In the genomic region with DNA sequence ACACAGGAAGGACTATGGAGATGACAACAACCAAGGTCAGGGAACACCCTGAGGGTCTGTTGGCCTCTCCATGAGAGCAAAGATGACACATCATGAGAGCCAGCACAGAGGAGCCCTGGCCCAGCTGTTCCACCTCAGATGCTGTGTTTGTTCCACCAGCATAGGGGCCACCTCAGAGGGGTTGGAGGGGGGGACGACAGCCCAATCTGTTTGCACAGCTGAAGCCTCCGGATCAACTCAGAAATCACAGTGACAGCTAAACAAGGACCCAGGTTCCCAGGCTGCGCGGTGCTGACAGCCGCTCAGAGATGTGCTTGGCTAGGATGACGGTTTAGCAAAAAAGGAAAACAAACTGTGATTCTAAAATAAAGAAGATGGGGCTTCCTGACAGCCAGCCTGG, we compare ENCODE assay signal across 29 mouse cellular contexts. TPM values are rescaled to one million over a fixed set of nuclear protein-coding genes. Genes with fewer than 3 reads are reported as not detected.
DNase-seq lines count a peak whose midpoint lies in the region; ATAC-seq and TF ChIP-seq lines count a peak whose summit lies in the region.
"Had no signal": no experiment of that assay in that cellular context is flagged by ENCODE, and none has a peak within 500 bp of the region (broad histone marks: within the 10 kb centered on the region; RNA-seq: fewer than 3 reads in every experiment).

No protein-coding gene starts in this region.

- no peak for DNase-seq in hindbrain, embryonic 14.5 days (ENCODE audit: low spot score)
- no peak for DNase-seq in left cerebral cortex, adult 2 months (ENCODE audit: extremely low spot score in 1 of 2, low spot score in 2 of 2)
- DNase-seq in left cerebral cortex, postnatal 4 days, result no peak
- peak; percentile 24 to 37 for DNase-seq in thymus, postnatal 10 days (ENCODE audit: low spot score in 2 of 2)
- no peak for DNase-seq in thymus, adult 18-20 months
- DNase-seq in thymus, postnatal 4 days, result peak; percentile 63
- DNase-seq: adrenal gland, postnatal 25 days; B cell, adult 2 months; cerebellum, adult 18-20 months; cerebellum, postnatal 10 days; gastrocnemius, postnatal 10 days; heart, postnatal 10 days; kidney, adult 18-20 months; kidney, postnatal 4 days; lung, embryonic 14.5 days; right cerebral cortex, adult 18-20 months; right cerebral cortex, postnatal 4 days had no signal

- TF ChIP-seq CTCF in left cerebral cortex, adult 2 months (IDR thresholded peaks at IDR 0.05), result no peak

- 85% methylated on average over 6 of the region's 6 CpGs for WGBS in hindbrain, embryonic 15.5 days
- WGBS in hindbrain, embryonic 14.5 days, result 85% methylated on average over 6 of the region's 6 CpGs
- 29% methylated on average over 6 of the region's 6 CpGs for WGBS in kidney, embryonic 15.5 days

- H3K36me3 ChIP-seq in hindbrain, embryonic 15.5 days, result peaks cover 49% of the 10 kb centered on the region
- peaks cover 89% of the 10 kb centered on the region for H3K36me3 ChIP-seq in hindbrain, embryonic 14.5 days (replicated peaks; ENCODE audit: control insufficient read depth, insufficient read depth)
- no peaks in the 10 kb centered on the region for H3K36me3 ChIP-seq in kidney, embryonic 15.5 days
- H3K36me3 ChIP-seq: limb, embryonic 12.5 days; liver, embryonic 15.5 days had no signal

- H3K27me3 ChIP-seq in hindbrain, embryonic 15.5 days, result no peaks in the 10 kb centered on the region
- no peaks in the 10 kb centered on the region for H3K27me3 ChIP-seq in hindbrain, embryonic 14.5 days (ENCODE audit: control insufficient read depth, insufficient read depth, low read length)
- H3K27me3 ChIP-seq in kidney, embryonic 15.5 days, result no peaks in the 10 kb centered on the region
- H3K27me3 ChIP-seq: heart, embryonic 13.5 days; limb, embryonic 12.5 days; liver, embryonic 15.5 days; neural tube, embryonic 12.5 days had no signal

- no peak overlapping the region for H3K4me3 ChIP-seq in hindbrain, embryonic 15.5 days
- H3K4me3 ChIP-seq in hindbrain, embryonic 14.5 days (replicated peaks; ENCODE audit: low read length), result no peak overlapping the region
- no peak overlapping the region for H3K4me3 ChIP-seq in left cerebral cortex, adult 2 months
- no peak overlapping the region for H3K4me3 ChIP-seq in kidney, embryonic 15.5 days (replicated peaks)
- H3K4me3 ChIP-seq: heart, embryonic 13.5 days; limb, embryonic 12.5 days; liver, embryonic 15.5 days; myocyte; neural tube, embryonic 12.5 days had no signal

- 0 out of 2 replicates have a peak, but pooled peaks have one; percentile 19 for ATAC-seq in hindbrain, embryonic 15.5 days (ENCODE audit: low FRiP score, low read depth)
- no peak for ATAC-seq in hindbrain, embryonic 14.5 days (ENCODE audit: low FRiP score)
- no peak for ATAC-seq in kidney, embryonic 15.5 days (replicated peaks; ENCODE audit: low FRiP score)
- ATAC-seq: midbrain, embryonic 16.5 days had no signal

- intact Hi-C loops in left cerebral cortex, adult 2 months (cut with DNase I), result no loop called here
- intact Hi-C loops in left cerebral cortex, postnatal 4 days (cut with DNase I), result no loop called here

- no peak overlapping the region for H3K27ac ChIP-seq in hindbrain, embryonic 15.5 days (replicated peaks)
- H3K27ac ChIP-seq in hindbrain, embryonic 14.5 days, result no peak overlapping the region
- peak overlapping the region; percentile 3; the same call in 1 of the 2 replicates for H3K27ac ChIP-seq in left cerebral cortex, adult 2 months
- H3K27ac ChIP-seq in kidney, embryonic 15.5 days, result no peak overlapping the region
- H3K27ac ChIP-seq: heart, embryonic 13.5 days; kidney, postnatal 0 days; limb, embryonic 12.5 days; liver, embryonic 15.5 days; neural tube, embryonic 12.5 days had no signal

- H3K9ac ChIP-seq in hindbrain, embryonic 15.5 days, result no peak overlapping the region
- H3K9ac ChIP-seq in hindbrain, embryonic 14.5 days, result no peak overlapping the region
- no peak overlapping the region for H3K9ac ChIP-seq in kidney, embryonic 15.5 days
- H3K9ac ChIP-seq: heart, embryonic 13.5 days; limb, embryonic 12.5 days; liver, embryonic 15.5 days; lung, embryonic 14.5 days; neural tube, embryonic 12.5 days had no signal

- no peak overlapping the region for H3K4me2 ChIP-seq in hindbrain, embryonic 15.5 days
- no peak overlapping the region for H3K4me2 ChIP-seq in hindbrain, embryonic 14.5 days (replicated peaks)
- no peak overlapping the region for H3K4me2 ChIP-seq in kidney, embryonic 15.5 days
- H3K4me2 ChIP-seq: heart, embryonic 13.5 days; limb, embryonic 12.5 days; liver, embryonic 15.5 days; lung, embryonic 14.5 days; neural tube, embryonic 12.5 days had no signal

- H3K9me3 ChIP-seq in hindbrain, embryonic 15.5 days, result no peaks in the 10 kb centered on the region
- H3K9me3 ChIP-seq in hindbrain, embryonic 14.5 days (ENCODE audit: control insufficient read depth, low read length), result no peaks in the 10 kb centered on the region
- H3K9me3 ChIP-seq in kidney, embryonic 15.5 days (replicated peaks), result no peaks in the 10 kb centered on the region
- H3K9me3 ChIP-seq: heart, embryonic 13.5 days; limb, embryonic 12.5 days; liver, embryonic 15.5 days; neural tube, embryonic 12.5 days had no signal

- H3K4me1 ChIP-seq in hindbrain, embryonic 15.5 days (replicated peaks), result peaks cover 5% of the 10 kb centered on the region; the same call in 1 of the 2 replicates
- no peaks in the 10 kb centered on the region for H3K4me1 ChIP-seq in hindbrain, embryonic 14.5 days (replicated peaks; ENCODE audit: control insufficient read depth, insufficient read depth, low read length)
- H3K4me1 ChIP-seq in kidney, embryonic 15.5 days, result peaks cover 13% of the 10 kb centered on the region
- H3K4me1 ChIP-seq: heart, embryonic 13.5 days; limb, embryonic 12.5 days; liver, embryonic 15.5 days; neural tube, embryonic 12.5 days had no signal

RNA-seq across cellular contexts. Expression of gene Wnk2, which starts 53.1 kb away (rescaled TPM):
- 19.6 and 23.2 TPM in 2 replicates for polyA plus RNA-seq in hindbrain, embryonic 15.5 days (2015; fragmentation: Nextera tagmentation; extraction: Ambion mirVana)
- 23.3 and 28.0 TPM in 2 replicates for polyA plus RNA-seq in hindbrain, embryonic 14.5 days (2014; fragmentation: Nextera tagmentation; extraction: Ambion mirVana)
- total RNA-seq in left cerebral cortex, adult 2 months (2021), result 100 to 1,000 TPM; 129 to 145 TPM
- 100 to 1,000 TPM; 134 to 137 TPM for total RNA-seq in left cerebral cortex, postnatal 4 days (2021)
- polyA plus RNA-seq in kidney, embryonic 15.5 days (2015; fragmentation: Nextera tagmentation; extraction: Ambion mirVana), result 1.2 and 1.4 TPM in 2 replicates
- total RNA-seq: common myeloid progenitor, adult 5-6 weeks; hematopoietic stem cell, adult 5-6 weeks; megakaryocyte progenitor cell, adult 5-6 weeks had no signal
- polyA plus RNA-seq: myocyte had no signal

Comparison
In these comparisons a context has a peak if more than half of its experiments do, and no peak if none do; other contexts are left out.
1. DNase-seq: peak in thymus, postnatal 10 days (2 of 2) and thymus, postnatal 4 days (single experiment); none in hindbrain, embryonic 14.5 days (single experiment), left cerebral cortex, adult 2 months (0 of 2), left cerebral cortex, postnatal 4 days (single experiment) and thymus, adult 18-20 months (0 of 2).